Mouse (Mus musculus) megakaryocyte, embryonic 14.5 days (primary cell): Measurements from ENCODE around the gene Ralbp1.

ENCODE experiments used
- FLI1 ChIP-seq: IDR thresholded peaks from 2 replicates; pipeline ENCODE4 v1.6.1; 2012; ENCODE audit warnings: low read length, inconsistent platforms, mixed read lengths
- GATA1 ChIP-seq: IDR thresholded peaks from 3 replicates; pipeline ENCODE4 v1.6.1; 2012; ENCODE audit warnings: mixed read lengths, low read length, inconsistent platforms, borderline replicate concordance

DNA sequence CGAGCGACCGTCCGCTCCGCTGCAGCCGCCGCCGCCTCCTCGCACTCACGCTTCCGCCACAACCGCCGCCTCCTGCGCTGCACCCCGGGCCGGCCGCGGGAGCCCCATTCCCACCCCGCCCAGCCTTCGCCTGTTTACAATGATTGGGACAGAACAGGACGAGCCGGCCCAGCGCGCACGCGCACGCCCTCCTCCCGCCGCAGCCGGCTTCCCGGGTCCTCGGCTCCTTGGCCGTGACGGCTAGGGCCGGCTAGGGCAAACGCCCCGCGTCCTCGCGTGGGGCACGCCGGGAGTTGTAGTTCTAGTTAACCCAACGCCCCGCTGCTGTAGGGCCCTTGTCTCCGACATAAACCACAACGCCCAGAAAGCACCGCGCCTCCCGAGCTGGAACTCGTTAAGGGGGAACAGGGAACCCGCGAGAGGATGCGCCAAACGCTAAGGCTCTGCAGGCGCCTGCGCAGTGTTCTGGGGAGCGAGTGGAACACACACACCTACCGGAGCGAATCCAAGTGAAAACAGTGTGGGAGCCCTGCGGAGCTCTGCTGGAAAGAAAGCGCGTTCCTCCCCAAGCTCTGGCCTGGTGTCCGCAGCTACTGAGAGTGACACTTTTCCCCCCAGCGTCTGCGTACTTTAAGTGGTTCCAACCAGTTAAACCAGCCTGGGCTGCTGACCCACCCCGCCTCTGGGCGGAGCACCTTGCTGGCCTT lies 754 bp downstream of the Ralbp1 start:
- TF ChIP-seq FLI1 (no peak), GATA1 (no peak)
